Mouse (Mus musculus) left cerebral cortex, postnatal 14 days (tissue): ENCODE results near the gene Rffl. TPM values are rescaled to one million over a fixed set of nuclear protein-coding genes. Genes with fewer than 3 reads are reported as not detected.
"Not testable (repeated sequence)": the region's sequence is repeated elsewhere in the genome, so short reads cannot be mapped to it uniquely, and the experiment has no call there.

Experiments
- DNase-seq, 2 experiments: peaks; one replicate each; pipeline ENCODE4 v3.0.0; 2021 to 2022; ENCODE audit warnings: low spot score in 2 of 2, mixed read lengths in 1 of 2
- intact Hi-C: fragments of 180-260 bp; cut with DNase I; formaldehyde crosslinking; loops from one replicate; pipeline ENCODE4 v1.15.1; 2025
- total RNA-seq, 2 experiments: library from RNA; stranded (reverse); gene quantifications; 2 replicates each; pipeline ENCODE4 v1.2.3; 2021

Gene Rffl
- total RNA-seq, 2 experiments from 2014 or later = 5.1 to 6.4 TPM

- intact Hi-C loops = no loop called here
These were observed 18.5 kb downstream of the Rffl start for GRCm38 (mm10) chr11:82852540-82852939.

GRCm38 (mm10) chr11:82852115-82852514 is 18.9 kb downstream of the Rffl start:
- DNase-seq = no peak
- intact Hi-C loops = no loop called here

More at GRCm38 (mm10) chr11:82852540-82852939, 18.5 kb downstream of the Rffl start:
- no peak for DNase-seq

- intact Hi-C loops = no loop called here
- DNase-seq = no peak
These were observed 20.8 kb downstream of the Rffl start for GRCm38 (mm10) chr11:82850259-82850658.

GRCm38 (mm10) chr11:82847571-82848000 is 23.4 kb downstream of the Rffl start:
- intact Hi-C loops = no loop called here
- no peak for DNase-seq

GRCm38 (mm10) chr11:82846938-82847337 is 24.1 kb downstream of the Rffl start:
- no peak for DNase-seq
- intact Hi-C loops = no loop called here

GRCm38 (mm10) chr11:82846079-82846436 is 25.0 kb downstream of the Rffl start:
- DNase-seq = no peak
- intact Hi-C loops = no loop called here

- DNase-seq = peak; percentile 40
- intact Hi-C loops = no loop called here
These were observed 25.5 kb downstream of the Rffl start for GRCm38 (mm10) chr11:82845415-82846078.

GRCm38 (mm10) chr11:82844771-82845414 is 26.1 kb downstream of the Rffl start:
- intact Hi-C loops = no loop called here
- no peak for DNase-seq

GRCm38 (mm10) chr11:82838511-82838910 is 32.5 kb downstream of the Rffl start:
- intact Hi-C loops = no loop called here
- no peak for DNase-seq

- intact Hi-C loops = no loop called here
These were observed 33.2 kb downstream of the Rffl start for GRCm38 (mm10) chr11:82837848-82838247.

GRCm38 (mm10) chr11:82837192-82837591 is 33.8 kb downstream of the Rffl start:
- intact Hi-C loops = no loop called here
- DNase-seq = no peak

More at GRCm38 (mm10) chr11:82837848-82838247, 33.2 kb downstream of the Rffl start:
- DNase-seq = no peak

- no peak for DNase-seq
- intact Hi-C loops = no loop called here
These were observed 35.2 kb downstream of the Rffl start for GRCm38 (mm10) chr11:82835616-82836432.

GRCm38 (mm10) chr11:82834359-82834758 is 36.7 kb downstream of the Rffl start:
- intact Hi-C loops, DNase-seq: not testable (repeated sequence)

GRCm38 (mm10) chr11:82833929-82834328 is 37.1 kb downstream of the Rffl start:
- intact Hi-C loops = no loop called here

GRCm38 (mm10) chr11:82832402-82832801 is 38.6 kb downstream of the Rffl start:
- intact Hi-C loops, DNase-seq: not testable (repeated sequence)

More at GRCm38 (mm10) chr11:82833929-82834328, 37.1 kb downstream of the Rffl start:
- DNase-seq = no peak

- peak; percentile 19 to 31 for DNase-seq
- intact Hi-C loops = no loop called here
These were observed 39.8 kb downstream of the Rffl start for GRCm38 (mm10) chr11:82831008-82831893.

GRCm38 (mm10) chr11:82826818-82827217 is 44.2 kb downstream of the Rffl start:
- no peak for DNase-seq
- intact Hi-C loops = no loop called here

- intact Hi-C loops = no loop called here
- no peak for DNase-seq
These were observed 50.1 kb downstream of the Rffl start for GRCm38 (mm10) chr11:82820788-82821456.

- intact Hi-C loops = no loop called here
- DNase-seq = peak; percentile 43 to 44
These were observed 51.7 kb downstream of the Rffl start for GRCm38 (mm10) chr11:82819350-82819749.
